Mouse (Mus musculus): ENCODE results near the gene Hoxc10. TPM values are rescaled to one million over a fixed set of nuclear protein-coding genes. Genes with fewer than 3 reads are reported as not detected.

Hoxc10 gene
- polyA plus RNA-seq, 3 experiments from 2014 or later: not detected

DNA sequence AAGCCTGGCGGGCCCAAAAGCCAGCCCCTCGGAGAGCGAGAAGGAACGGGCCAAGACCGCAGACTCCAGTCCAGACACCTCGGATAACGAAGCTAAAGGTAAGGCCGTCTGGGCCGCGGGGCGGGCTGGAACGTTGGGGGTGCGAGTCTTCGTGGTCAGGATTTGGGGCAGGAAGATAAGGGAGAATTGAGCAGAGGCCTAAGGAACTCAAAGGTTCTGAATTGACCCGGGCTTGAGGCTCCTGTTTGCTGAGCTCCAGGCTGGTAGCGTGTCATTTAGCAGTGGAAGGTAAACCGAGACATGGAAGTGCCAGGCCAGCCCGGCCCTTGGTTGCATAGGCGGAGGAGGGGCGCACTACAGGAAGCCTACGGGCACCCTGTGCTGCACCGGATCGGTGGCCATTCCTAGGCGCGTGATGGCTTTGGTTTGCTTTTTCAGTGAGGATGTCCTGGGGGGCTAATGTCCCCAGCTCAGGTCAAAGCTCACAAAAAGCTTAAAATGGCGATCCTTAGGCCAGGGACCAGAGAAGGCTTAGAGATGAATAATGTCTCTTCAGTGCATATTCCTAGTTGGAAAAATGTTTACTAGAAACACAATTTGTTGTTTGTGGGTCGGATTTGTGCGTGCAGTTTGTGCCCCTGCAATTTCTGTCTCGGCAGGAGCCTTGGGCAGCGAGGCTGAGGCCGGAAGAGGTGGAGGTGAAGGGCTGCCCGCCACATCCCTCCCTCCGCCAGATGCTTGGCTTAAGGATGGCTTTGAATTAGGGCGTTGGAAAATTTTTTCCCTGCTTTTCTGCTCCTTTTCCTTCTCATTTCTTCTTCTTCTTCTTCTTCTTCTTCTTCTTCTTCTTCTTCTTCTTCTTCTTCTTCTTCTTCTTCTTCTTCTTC lies 1.2 kb downstream of the Hoxc10 start:
- no peak for ATAC-seq

GRCm38 (mm10) chr15:102969296-102969695 lies 2.7 kb downstream of the Hoxc10 start:
- no peak for ATAC-seq

GRCm38 (mm10) chr15:102970740-102971139 lies 4.1 kb downstream of the Hoxc10 start:
- no peak for ATAC-seq

- ATAC-seq: no peak
These were observed 5.7 kb downstream of the Hoxc10 start for GRCm38 (mm10) chr15:102972254-102972653.

DNA sequence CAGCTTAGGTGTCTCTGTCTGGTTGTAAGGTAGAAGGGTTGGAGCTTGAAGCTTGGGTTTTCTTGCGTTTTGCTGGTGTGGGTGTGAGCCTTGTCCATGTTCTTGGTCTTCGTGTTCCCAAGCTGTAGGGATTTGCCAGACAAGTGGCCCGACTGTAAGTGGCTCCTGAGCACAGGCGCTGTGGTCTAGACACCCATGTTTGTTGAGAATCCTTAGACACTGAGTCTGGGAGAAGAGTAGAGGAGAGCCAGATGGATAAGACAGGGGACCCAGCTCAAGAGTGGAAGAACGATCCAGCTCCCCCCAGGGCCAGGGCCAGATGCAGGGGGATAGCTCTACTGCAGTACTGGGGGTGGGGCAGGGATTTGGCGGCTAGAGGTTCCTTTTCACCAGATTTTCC lies 6.2 kb downstream of the Hoxc10 start:
- ATAC-seq: no peak

DNA sequence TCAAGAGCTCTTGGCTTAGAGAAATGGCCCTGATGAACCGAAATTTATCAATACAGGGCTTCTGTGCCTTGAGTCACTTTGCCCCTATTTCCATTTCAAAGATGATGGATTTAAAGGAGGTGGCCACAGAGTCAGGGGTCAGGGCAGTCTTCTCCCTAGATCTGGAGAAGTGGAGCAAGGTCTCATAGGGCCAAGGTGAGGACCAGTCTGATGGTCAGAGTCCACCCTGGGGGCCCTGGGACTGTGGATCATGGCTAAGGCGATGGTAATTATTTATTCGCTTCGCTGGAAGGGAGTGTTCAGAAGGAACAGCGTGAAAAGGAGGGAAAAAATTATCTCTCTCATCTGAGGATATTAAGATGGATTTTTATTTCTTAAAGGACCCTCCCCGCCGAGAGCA lies 8.4 kb downstream of the Hoxc10 start:
- ATAC-seq: no peak

- ATAC-seq: no peak
These were observed 9.1 kb downstream of the Hoxc10 start for GRCm38 (mm10) chr15:102975688-102976111.

- no peak for ATAC-seq
These were observed 9.6 kb downstream of the Hoxc10 start, which contains the start of gene Hoxc9 for GRCm38 (mm10) chr15:102976171-102976570. Gene Hoxc9, plus strand, starts transcription at chr15:102976439.

DNA sequence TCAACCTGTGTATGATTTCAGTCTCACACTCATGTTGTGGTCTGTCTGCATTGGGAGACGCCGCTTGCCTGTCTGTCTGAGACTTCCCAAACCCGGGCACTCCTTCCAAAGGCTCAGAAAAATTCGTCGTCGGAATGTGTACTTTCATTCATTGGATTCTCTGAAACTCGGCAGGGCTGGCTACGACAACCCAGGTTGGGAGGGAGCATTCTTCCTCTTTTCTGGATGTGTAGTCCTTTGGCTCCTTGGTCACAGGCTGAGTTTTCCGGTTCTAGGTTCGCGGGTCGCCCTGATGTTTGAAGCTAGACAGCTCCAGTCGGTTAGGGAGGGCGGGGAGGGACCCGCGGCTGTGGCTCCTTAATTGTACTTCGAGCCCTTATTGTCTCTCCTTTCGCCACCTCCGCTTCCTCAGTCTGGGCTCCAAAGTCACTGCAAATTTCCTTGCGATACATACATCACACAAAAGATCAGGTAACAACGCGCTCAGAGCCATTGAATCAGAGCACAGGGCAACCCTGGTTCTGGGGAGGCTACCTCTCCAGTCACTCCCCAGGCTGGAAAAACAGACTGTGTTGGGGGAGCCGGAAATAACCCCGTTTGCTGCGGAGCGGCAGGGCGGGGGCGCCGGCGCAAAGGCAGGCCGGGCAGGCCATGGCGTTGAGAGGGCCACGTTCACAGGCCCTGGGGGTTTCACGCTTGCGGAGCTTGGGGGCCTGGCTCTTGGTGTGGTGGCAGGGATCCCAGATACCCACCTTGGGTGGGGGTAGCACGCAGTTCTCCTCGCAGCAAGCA lies 10.2 kb downstream of the Hoxc10 start:
- ATAC-seq: peak; percentile 53

DNA sequence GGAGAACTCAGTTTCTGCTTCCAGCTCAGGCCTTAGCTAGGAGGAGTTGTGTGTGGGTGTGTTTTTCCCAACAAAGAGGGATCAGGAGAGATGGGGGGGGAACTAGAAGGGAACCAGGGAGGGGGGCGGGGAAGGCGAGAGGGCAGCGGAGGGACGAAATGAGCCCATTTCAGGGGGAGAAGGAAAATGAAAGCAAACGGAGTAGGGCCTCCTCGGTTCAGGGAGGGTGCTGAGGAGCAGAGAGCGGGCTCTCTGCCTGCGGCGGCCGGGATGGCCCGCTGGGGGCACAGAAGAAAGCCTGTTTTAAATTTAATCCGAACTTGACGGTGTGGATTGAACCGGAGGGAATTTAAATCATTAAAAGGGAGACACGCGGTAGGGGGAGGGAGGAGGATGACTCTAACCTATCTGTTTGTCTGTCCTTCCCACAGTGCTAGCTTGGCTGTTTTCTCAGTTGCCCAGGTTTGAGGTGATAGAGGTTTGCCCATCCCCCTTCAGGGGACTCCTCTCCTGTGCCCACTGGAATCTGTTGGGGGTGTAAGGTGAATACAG lies 10.9 kb downstream of the Hoxc10 start:
- ATAC-seq: peak; percentile 50

DNA sequence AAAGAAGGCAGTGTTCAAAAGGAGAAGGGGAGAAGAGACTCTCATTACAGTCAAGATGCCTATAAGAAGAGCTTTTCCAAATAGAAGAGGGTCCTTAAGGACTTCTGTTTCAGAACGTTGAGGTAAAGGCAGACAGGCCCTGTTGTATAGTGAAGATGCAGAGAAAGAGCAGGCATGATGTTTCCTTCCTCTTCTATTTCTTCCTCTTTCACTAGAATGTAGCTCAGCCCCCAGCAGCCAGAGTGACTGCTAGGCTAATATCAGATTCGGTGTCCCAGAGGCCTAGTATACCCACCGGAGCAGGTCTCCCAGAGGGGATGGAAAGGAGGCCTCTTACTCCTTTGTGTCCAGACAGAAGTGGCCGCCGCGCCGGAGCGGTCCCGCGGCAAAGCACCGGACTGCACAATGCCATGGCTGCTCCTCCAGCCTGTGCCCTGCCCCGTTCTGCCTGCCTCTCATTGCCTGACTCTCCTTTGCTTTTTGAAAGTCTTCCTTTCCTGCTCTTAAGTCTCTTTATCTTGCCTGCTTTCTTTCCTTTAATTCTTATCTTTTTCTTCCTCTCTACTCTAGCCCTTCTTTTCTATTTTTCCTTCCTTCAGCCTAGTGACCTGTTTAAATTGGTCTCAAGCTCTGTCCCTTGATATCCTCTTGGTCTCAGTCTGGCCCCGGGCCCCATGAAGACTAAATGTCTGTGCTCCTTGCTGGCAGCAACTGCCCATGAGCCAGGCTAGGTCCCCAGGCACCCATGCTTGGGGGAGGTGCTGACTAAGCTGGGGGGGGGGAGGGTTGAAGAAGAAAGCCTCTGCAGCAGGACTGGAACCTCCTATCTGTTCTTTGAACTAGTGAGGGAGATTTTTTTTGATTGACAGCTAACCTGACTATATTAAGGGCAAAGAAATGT lies 12.3 kb downstream of the Hoxc10 start:
- ATAC-seq: no peak

- no peak for ATAC-seq
These were observed 13.3 kb downstream of the Hoxc10 start for GRCm38 (mm10) chr15:102979936-102980335.

DNA sequence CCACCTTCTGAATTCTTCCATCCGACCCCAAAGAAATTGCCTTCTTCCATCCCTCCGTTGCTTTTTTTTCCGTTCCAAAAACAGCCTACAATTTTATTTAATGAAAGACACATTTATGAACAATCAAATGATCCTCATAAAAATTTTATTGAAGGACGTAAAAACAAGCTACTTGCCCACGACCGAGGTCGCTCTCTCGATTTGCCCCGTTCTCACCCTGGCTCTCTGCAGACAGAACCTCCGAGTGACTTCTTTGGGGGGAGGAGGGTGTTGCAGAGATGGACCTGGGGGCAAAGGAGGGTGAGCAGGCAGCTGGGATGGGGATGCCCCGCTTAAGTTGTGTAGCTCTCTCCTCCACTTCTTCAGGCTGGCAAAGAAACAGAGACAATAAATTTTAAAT lies 13.8 kb downstream of the Hoxc10 start:
- no peak for ATAC-seq

- ATAC-seq: no peak
These were observed 14.3 kb downstream of the Hoxc10 start for GRCm38 (mm10) chr15:102980912-102981311.

GRCm38 (mm10) chr15:102981379-102982288 lies 15.0 kb downstream of the Hoxc10 start:
- peak; percentile 29 for ATAC-seq

- ATAC-seq: no peak
These were observed 17.1 kb downstream of the Hoxc10 start for GRCm38 (mm10) chr15:102983716-102984115.

GRCm38 (mm10) chr15:102984521-102984920 lies 17.9 kb downstream of the Hoxc10 start:
- ATAC-seq: no peak

DNA sequence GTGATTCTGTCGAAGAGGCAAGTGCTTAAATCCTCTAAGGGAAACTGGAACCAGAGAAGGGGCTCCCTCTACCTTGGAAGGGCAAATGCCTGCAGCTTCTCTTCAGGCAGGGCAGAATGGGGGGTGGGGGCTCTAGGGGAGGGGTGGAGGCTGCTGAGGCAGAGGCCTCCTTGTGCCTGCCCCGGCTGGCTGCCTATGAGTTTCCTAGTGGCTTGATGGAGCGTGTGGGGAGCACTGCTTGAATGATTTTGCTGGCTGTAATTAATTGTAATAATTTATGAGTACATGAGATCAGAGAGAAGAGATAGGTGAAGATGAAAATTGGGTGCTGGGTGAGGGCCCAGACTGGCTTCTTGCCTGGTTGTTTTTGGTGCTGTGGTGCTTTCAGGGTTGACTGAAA lies 18.3 kb downstream of the Hoxc10 start:
- no peak for ATAC-seq

GRCm38 (mm10) chr15:102987124-102987833 lies 20.7 kb downstream of the Hoxc10 start:
- ATAC-seq: peak; percentile 69

DNA sequence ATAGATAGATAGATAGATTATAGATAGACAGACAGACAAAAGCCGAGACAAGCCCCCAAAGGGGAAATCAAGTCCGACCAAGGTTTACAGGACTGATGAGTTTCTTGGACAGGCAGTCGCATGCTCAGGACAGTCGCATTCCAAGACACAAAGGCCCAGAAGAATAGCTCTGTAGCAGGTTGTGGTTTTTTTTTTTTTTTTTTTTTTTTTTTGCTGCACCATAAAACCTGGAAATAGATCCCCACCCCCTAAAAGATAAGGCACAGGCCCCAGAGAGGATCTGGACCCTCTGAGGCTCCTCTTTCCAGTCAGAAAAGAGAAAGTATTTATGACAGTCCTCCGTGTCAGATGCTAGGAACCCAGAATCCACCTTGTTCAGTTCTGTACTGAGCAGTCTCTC lies 21.5 kb downstream of the Hoxc10 start:
- ATAC-seq: no peak

All from inflammation-experienced regulatory T-cells, adult 6 months (primary cell).